Mouse (Mus musculus): ENCODE measurements at regions not wholly inside any gene's neighbourhood (a gene's known extent, or its start where the extent isn't known, plus 50 kb on each side); places are given as distances from the start of the nearest gene placed in this dataset.

DNA sequence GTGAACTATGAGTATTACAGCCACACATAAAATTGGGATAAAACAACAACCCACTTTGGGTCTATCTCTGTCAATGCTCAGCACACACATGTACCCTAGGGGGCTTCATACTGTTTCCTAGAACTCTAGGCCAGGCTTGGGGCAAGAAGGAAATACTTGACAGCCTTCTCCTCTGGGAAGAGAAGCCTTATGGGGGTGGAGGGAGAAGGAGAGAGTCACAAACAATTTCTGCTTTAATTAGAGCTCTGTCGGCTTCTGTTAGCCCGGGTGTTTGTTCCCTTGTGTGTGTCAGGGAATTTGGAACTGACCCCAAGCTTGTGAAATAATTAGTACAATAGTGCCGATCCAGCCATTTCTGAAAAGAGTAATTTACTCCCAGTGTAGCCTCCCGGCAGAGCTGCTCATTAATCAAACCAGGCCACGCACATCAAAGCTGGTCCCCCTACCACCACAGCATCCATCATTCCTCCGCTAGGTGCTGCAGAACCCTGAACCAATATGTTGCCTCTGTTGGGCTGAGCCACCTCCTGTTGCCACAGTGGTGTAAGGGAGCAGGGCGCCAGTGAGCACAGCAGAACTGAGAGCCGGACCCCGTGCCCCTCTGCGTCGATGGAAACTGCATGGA, 307.3 kb downstream of the Tmem114 start:
- no peak for DNase-seq (ENCODE audit: low spot score in 2 of 2)

DNA sequence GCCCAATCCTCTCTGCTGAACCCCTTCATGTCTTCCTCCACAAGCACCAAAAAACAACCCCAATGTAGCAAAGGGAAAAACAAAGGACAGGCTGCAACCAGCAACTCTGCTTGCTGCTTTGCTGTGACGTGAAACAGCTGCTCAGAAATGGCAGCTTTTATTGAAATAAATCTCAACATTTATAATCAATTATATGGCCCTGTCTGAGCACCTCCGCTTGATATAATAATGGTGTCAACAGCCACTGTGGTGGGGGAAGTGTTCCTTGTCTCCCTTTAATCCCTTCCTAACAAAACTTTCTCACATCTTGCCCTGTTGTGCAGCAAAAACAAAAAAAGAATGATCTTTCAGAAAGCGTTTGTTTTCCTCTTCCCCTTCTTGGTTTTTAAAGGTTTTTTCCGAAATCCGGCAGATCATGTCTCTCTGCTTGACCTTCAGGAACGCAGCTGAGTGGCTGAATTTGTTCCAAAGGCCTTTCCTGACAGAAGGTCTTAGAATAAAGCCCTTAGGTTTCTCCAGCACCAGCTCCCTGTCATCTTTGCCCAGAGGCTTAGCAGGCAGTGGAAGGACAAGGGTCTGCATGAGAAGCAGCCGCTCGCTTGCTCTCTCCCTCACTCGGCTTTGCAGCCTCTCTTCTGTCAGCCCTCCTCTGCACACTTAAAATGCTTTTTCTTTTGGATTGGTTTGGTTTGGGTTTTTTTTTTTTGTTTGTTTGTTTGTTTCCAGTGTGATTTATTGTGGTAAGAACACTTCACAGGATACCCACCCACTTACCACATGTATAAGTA, 313.4 kb downstream of the Tmem114 start:
- DNase-seq (ENCODE audit: low spot score in 2 of 2): no peak

GRCm38 (mm10) chr16:8108141-8109122, 316.5 kb downstream of the Tmem114 start:
- peak in 1 of 2 experiments; percentile 25 for DNase-seq (ENCODE audit: low spot score in 2 of 2)

DNA sequence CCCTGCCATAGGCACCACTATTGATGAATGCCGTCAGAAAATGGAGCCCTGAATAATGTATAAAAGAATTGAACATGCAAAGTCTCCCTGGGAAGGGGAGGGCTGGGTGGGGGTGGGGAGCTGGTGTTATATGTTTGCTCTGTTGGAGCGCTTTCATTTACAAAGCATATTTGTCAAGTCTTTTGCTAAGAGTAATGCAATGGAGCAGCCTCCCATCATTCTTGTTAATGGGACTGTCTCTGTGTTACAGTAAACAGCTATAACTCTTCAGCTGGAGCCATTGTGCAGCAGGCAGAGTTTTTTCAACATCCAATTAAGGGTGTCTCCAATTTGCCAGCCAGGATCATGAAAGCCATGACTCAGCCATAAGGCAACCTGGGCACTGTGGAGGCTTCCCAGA, 345.9 kb downstream of the Tmem114 start:
- no peak for DNase-seq (ENCODE audit: low spot score in 2 of 2)

- DNase-seq (ENCODE audit: low spot score in 2 of 2): no peak
Observed at GRCm38 (mm10) chr16:8078461-8078860, 346.5 kb downstream of the Tmem114 start.

DNA sequence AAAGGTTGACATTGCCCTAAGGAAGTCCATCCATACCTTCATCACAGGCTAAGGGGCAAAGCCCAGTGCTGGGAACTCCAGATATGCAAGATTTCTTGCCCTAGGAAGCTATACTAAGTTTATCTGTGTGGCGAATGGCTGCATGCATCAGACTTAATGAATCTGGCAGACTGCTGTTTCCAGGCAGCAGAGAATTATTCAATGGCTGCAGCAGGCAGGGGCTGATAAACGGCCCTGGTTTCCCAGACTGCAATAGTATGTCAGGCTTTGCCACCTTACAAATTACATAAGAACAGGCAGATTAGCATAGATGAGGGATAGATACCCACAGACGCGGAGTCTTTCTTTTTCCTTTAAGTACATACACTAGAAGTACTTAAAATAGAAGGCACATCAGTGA, 350.2 kb downstream of the Tmem114 start:
- no peak for DNase-seq (ENCODE audit: low spot score in 2 of 2)

- no peak for DNase-seq (ENCODE audit: low spot score in 2 of 2)
Observed at GRCm38 (mm10) chr16:8053936-8054335, 371.0 kb downstream of the Tmem114 start.

GRCm38 (mm10) chr16:8008966-8009365, 416.0 kb downstream of the Tmem114 start:
- no peak for DNase-seq (ENCODE audit: low spot score in 2 of 2)

GRCm38 (mm10) chr16:8006631-8007030, 418.3 kb downstream of the Tmem114 start:
- no peak for DNase-seq (ENCODE audit: low spot score in 2 of 2)

GRCm38 (mm10) chr16:8002339-8003089, 422.4 kb downstream of the Tmem114 start:
- DNase-seq (ENCODE audit: low spot score in 2 of 2): no peak

DNA sequence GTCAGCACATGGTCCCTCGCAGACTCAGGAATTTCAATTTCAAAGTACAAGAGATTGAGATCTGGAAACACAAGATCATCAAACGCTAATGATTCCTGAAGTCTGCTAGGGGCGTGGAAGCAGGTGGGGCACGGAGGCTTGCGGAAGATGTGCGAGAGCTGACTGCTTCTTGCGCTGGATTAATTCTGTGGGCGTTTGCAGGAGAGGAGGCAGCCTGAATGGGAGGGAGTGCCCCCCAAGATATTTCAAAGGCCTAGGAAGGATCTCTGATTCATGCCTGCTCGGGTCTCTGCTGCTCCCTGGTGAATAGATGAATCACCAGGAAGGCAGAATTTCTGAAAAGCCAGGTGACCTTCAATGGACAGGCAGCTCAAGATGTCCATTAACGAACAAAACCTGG, 442.1 kb downstream of the Tmem114 start:
- no peak for DNase-seq (ENCODE audit: low spot score in 2 of 2)

DNA sequence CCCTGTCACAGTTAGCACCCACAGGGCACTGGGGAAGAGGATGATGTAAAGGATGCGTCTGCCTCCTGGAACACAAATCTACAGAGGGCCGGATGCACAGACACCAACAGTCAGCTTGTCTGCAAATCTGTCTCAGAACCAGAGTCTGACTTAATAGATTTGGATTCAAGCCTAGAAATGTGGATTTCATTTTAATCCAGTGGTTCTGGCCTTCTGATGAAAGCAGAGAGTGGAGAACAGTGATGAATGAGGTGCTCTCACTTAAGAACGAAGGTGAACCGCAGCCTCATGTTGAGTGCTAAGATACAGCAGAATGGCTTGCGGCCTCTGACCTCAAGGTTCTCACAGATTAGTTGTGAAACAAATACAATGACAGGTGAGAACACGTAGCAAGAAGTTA, 446.5 kb downstream of the Tmem114 start:
- no peak for DNase-seq (ENCODE audit: low spot score in 2 of 2)

DNA sequence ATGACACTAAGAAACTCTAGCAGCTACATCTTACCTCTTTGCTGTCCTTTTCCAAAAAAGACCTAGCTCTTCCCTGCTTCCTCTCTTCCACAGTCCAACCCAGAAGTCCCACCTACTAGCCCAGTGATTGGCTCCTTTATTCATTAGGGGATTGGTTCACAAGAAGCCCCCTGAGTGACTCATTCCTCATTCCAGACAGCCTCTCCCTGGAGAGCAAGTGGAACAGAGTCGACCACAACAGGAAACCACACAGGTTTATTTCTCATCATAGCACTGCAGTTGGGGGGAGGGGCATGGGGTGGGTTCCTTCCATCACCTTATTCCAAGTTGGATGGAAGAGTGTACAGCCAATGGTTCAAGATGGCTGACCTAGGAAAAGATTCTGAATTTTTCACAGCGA, 473.3 kb downstream of the Tmem114 start:
- DNase-seq (ENCODE audit: low spot score in 2 of 2): no peak

DNA sequence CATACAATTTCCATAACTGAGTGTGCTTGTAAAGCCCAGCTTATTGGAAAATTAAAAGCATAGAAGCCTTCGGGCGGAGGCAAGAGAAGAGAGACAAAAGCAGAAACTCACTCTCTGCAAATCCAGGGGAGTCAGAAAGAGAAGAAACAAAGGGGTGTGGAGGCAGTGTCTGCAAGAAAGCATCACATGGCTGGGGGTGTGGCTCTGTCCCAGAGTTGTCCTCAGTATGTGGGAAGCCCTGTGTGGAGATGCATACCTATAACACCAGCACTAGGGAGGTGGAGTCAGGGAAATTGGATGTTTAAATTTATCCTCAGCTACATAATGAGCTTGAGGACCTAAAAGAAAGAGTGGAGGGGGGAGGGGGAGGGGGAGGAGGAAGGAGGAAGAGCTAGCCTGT, 482.6 kb downstream of the Tmem114 start:
- DNase-seq (ENCODE audit: low spot score in 2 of 2): no peak

DNA sequence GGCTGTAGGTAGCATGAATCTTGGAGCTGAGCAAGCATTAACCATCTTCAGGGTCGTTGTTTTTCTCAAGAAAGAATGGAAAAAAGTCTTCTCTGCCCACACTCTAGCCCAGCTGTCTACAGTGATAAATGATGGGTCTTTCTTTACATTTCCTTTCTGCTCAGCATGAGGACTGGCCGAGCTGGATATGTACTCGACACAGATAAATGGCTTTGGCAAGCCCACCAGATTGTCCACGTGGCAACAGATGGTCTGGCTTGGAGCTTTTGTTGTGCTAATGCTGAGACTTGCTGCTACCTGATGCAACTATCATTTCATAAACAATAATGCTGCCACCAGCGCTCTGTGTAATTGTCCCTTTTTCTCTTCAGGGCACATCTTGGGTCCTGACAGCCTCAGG, 487.8 kb downstream of the Tmem114 start:
- no peak for DNase-seq (ENCODE audit: low spot score in 2 of 2)

GRCm38 (mm10) chr16:7932322-7932721, 492.6 kb downstream of the Tmem114 start:
- no peak for DNase-seq (ENCODE audit: low spot score in 2 of 2)

DNA sequence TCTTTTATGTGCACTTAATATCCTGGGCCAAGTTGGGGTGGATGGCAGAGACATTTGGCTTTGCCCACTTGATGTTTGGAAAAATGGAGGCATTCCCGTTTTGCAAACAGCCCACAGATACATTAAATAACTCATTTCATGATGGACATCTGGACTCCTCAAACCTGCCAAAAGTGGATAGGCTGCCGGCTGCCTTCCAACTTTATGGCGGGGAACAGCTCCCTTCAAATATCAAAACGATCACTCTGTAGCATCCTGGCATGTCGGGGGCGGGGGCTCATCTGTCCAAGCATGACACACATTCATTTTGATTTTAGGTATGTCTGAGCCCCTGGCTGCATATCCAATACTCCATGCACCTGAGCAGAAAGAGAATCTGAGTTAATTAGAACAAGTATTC, 493.3 kb downstream of the Tmem114 start:
- DNase-seq (ENCODE audit: low spot score in 2 of 2): no peak

DNA sequence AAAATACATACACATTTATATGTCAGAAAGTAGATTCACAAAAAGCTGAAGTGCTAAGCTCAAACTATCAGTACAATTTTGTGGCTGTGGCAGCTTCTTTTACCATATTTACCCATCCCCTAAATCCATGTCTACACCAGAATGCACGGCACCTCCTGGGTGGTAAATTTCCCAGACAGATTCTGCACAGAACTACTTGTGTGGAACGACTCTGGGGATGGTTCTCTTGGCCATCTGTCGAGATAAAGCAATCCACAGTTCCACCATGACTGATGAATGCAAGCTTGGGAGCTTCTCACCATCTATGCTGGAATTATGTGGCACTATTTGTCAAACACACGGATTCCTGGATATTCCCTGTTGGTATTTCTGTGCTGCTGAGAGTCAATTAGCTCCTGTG, 495.8 kb downstream of the Tmem114 start:
- no peak for DNase-seq (ENCODE audit: low spot score in 2 of 2)

DNA sequence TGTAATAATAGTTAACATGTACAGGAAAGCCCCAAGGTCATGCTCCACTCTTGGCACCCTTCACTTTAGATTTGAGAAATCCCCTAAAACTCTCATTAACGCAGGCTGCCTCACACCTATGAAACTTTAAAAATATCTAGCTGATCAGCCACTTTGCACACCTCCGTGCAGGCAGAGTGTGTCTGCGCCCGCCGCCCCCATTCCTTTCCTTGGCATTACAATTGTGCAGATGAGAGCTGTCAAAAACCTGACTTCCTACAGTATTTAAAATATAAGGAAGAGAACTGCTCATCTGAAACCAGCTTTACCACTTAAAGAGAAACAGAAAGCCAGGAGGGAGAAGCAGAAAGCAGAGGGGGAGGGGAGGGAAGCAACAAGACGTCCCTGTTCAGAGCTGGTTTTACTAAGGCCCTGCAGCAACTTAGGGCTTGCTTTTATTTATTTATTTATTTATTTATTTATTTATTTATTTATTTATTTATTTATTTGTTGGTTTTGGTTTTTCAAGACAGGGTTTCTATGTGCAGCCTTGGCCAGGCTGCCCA, 496.5 kb downstream of the Tmem114 start:
- DNase-seq (ENCODE audit: low spot score in 2 of 2): no peak

DNA sequence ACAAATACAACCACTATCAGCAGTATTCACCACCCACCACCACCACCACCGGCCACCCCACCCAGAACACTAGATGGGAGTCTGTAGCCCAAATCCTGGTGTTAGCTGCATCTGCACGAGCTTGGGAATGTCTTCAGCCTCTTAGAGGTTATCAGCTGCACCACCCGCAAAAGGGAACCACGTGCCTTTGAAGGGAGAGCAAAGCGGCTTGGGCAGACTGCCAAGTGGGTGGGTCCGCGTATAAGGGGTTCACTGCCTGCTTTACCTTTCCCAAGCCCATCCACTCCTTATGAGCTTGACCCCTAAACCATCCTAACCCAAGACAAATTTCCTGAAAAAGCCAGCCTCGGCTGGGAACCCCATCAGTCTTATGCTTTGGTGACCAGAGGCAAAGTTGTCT, 497.2 kb downstream of the Tmem114 start:
- no peak for DNase-seq (ENCODE audit: low spot score in 2 of 2)

GRCm38 (mm10) chr16:7895786-7896185, 529.1 kb downstream of the Tmem114 start:
- no peak for DNase-seq (ENCODE audit: low spot score in 2 of 2)

Measured in adrenal gland, adult 18-20 months (tissue).